Mouse (Mus musculus) fat pad, adult 2 months (tissue): ENCODE data around the gene Zbtb4.
A peak's percentile ranks its signal among the peaks of the same experiment; 100 is the strongest.
"Not testable (repeated sequence)": the region's sequence is repeated elsewhere in the genome, so short reads cannot be mapped to it uniquely, and the experiment has no call there.

ENCODE experiments used
- DNase-seq: peaks from one replicate; pipeline ENCODE4 v3.0.0-alpha.2; 2011; ENCODE audit warnings: low read depth, low spot score; ENCODE audit errors: extremely low read depth

The Zbtb4 gene

DNA sequence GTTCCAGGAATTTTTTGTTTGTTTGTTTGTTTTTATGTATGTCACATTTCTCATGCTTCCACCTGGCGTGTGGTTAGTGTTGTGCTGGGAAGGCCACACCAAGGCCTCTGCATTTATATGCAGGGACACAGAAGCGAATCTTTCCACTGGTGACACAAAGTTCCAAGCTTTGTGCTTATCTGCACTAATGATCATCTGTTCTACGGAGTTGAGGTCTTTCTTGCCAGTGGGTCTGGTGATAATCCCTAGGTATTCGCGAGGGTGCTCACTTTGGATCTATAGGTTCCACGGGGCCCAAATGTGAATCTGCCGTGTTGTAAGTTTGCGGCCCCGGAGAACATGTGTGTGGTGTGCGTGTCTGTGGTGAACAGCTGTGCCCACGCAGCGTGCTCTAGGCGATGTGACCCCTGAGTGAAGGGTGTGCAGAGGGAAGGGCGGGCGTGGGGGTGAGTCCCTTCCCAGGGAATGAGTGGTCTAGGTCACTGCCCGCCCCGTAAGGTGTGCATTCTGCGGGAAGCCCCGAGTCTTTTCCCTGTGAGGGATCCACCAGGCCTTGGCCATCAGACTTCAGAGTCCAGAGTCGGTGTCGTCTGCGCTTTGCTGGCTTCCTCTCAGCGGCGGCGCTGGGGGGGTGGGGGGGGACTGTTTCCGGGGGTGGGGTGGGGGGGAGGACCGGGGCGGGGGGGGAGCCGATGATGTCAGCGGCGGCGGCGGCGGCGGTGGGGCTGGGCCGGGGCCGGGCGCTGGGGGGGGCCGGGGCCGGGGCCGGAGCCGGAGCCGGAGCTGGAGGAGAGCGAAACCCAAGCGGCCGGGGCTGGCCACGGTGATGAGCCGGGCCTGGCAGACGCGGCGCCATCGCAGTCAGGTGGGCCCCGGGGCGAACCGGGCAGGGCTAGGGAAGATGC is at the start of gene Zbtb4:
Zbtb4 (plus strand) TSS at position 692 of the 905 bp plus-strand sequence.
- no peak for DNase-seq

DNA sequence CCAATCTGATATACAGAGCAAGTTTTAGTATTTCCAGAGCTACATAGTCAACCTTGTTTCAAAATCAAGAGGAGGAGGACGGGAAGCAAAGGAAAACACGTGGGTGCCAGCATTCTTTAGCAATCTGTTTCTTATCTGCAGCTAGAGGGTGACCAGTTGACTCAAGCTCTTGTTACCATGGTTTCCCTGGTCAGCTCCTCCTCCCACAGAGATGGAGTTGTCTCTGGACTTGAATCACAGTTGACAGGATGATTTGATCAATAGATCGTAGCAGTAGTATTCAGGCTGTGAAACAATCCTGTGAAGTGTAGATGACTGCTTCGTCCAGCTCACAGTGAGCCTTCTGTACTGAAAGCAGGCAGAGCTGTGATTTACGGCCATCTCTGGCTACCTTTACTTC is 49.8 kb upstream of the Zbtb4 start:
- DNase-seq: peak; percentile 77

DNA sequence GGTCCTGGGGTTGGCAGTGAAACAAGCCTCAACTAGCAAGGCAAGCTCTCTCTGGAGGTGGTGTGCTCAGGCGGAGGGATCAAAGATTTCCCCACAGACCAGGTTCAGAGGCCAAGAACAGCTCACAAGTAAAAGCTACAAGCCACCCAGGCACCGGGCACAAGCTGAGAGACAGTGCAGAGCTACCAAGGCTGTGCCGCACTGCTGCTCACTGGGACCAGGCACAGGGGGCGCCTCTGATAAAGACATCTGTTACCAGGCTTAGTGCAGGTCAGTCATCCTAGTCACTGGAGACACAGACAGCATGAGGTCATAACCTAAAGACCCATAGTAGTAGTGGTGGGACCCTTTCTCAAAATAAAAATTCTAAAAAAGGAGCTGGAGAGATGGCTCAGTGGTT is 48.8 kb upstream of the Zbtb4 start:
- no peak for DNase-seq

DNA sequence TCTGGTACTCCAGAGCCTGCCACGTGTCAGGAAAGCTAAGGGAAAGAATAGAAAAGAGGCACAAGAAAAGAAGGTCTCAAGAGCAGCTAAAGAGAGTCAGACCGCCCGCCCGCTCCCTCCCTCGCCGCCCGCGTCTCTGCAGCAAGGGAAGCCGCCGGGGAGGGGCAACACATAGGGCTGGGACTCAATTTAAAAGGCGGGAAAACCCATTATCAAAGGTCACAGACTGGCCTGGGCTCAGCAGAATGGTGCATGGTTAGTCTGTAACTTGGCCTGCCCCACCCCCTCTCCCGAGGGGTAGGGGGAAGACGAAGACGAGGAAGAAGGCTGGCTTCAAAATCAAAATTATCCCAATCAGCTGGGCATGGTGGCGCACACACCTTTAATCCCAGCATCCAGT is 47.1 kb upstream of the Zbtb4 start:
- DNase-seq: no peak

DNA sequence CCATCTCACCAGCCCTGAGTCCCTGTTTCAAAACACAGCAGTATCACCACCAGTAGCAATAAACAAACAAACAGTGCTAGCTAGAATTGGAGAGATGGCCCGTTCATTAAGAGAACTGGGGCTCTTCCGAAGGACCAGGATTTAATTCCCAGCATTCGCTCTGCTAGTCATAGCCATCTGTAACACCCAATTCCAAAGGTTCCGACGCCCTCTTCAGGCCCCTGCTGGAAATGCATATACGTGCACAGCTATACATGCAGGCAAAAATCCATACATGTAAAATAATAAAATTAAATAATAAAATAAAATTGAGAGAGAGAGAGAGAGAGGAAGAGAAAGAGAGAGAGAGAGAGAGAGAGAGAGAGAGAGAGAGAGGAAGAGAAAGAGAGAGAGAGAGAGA is 46.3 kb upstream of the Zbtb4 start:
- no peak for DNase-seq

DNA sequence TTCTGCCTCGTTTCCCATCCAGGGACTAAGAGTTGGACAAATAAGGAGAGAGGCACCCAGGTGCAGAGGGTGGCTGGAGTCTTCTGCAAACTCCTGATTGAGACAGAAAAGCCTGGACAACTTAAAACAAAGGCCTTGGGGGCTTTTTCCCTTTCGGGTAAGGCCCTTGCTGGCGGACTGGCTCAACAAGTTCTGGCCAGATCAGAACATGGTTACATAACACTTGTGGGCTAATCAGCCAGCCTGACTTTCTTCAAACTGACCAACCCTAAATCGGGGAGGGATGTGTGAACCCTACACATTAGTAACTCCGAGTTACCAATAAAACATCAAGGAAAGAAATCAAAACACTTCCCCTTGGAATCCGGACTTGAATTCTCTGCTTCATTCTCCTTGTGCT is 44.9 kb upstream of the Zbtb4 start:
- peak; percentile 73 for DNase-seq

DNA sequence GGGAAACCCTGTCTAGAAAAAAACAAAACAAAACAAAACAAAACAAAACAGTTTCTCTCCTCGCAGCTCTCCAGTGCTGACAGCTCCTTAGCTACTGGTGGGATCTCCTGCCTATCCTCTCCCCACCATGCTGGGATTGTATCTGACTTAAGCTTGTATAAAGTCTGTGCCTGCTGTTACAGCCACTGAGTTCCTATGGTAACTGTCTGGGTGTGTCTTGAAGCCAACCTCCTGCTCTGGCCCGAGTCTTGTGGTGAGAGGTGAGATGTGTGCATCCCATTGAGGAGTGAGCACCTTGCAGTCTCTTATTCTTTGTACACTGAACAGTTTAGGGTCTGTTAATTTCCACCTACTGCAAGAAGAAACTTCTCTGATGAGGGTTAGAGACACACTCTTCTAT is 42.6 kb upstream of the Zbtb4 start:
- no peak for DNase-seq

DNA sequence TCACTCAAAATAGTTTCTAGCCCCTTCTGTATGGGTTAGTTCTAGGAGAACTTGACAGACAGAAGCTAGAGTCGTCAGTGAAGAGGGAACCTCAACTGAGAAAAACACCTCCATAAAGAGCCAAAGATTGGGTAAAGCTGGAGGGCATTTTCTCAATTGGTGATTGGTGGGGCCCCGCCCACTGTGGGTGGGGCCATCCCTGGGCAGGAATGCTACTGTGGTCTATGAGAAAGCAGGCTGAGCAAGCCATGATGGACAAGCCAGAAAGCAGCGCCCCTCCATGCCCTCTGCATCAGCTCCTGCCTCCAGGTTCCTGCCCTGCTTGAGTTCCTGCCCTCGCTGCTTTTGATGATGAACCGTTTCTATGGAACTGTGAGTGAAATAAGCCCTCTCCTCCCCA is 39.8 kb upstream of the Zbtb4 start:
- no peak for DNase-seq

DNA sequence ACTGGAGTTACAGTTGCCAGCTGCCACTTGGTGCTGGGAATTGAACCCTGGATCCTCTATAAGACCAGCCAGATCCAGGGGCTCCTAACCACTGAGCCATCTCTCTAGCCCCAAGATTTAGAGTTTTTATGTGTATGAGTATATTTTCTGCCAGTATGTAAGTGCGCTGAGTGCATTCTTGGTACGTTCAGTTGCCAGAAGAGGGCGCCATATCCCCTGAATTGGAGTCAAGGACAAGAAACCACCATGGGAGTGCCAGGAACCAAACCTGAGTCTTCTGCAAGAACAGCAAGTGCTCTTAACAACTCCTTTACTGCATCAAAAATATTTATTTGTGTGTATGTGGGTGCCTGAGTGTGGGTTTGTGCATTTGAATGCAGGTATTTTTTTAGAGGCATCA is 36.6 kb upstream of the Zbtb4 start:
- no peak for DNase-seq

DNA sequence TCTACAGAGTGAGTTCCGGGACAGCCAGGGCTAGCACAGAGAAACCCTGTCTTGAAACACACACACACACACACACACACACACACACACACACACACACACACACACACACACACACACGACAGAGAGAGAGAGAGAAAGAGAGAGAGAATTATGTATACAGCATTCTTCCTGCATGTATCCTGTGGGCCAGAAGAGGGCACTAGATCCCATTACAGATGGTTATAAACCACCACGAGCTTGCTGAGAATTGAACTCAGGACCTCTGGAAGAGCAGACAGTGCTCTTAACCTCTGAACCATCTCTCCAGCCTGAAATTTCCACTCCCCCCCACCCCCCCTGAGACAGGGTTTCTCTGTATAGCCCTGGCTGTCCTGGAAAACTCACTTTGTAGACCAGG is 34.3 kb upstream of the Zbtb4 start:
- not testable (repeated sequence) for DNase-seq

DNA sequence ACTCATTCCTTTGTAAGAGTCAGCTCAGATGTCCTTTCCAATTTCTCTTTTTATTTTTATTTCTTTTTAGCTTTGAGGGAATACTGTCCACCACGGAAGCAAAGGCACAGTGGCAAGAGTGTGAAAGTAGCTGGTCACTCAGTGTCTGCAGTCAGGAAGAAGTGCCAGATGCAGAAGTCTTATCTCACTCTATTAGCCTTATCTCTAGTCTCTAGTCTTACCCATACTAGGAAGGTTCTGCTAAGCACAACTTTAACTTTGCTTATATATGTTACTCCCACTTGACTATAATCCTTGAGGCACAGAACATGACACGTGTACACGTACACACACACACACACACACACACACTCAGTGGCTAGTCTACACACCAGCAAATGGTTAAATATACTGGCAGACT is 14.1 kb upstream of the Zbtb4 start:
- DNase-seq: no peak

DNA sequence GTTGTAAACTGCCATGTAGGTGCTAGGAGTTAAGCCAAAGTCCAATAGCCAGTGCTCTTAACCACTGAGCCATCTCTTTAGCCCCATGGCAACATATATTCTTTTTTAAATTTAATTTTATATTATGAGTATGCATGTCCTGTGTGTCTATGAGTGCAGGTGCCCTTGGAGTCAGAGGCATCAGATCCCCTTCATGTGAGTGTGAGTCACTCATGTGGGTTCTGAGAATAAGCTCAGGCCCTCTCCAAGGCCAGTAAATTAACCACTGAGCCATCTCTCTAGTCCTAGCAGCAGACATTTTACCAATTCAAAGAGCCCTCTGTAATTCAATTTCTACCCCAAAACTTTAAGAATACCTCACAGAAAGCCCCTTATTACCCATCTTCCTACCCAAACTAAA is 13.0 kb upstream of the Zbtb4 start:
- no peak for DNase-seq

DNA sequence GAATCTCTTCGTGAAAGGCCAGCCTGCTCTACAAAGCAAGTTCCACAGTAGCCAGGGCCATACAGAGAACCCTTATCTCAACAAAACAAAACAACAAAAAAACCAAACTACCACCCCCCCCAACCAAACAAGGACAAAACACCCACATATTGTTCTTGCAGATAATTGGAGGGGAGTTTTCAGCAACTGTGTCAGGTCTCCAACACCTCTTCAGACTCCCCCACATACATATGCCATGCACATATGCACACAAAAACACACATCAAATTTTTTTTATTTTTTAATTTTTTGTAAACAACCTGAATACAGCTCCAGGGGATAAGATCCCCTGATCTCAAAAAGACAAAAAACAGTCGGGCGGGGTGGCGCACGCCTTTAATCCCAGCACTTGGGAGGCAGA is 11.5 kb upstream of the Zbtb4 start:
- no peak for DNase-seq

DNA sequence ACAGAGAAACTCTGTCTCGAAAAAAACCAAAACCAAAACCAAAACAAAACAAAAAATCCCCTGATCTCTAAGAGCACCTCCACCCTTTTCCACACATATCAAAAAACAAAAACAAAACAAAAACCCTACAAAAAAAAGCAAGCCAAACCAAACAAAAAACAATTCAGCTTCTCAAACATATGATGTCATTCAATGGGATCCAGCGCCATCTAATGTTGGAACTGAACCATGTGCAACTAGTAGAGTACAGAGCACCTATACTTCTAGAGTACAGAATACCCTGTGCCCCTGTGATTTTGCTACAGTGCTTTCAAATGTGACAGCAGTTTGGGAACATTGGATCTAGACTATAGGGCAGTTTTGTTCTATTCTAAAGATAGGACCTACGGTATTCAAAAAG is 11.0 kb upstream of the Zbtb4 start:
- no peak for DNase-seq

DNA sequence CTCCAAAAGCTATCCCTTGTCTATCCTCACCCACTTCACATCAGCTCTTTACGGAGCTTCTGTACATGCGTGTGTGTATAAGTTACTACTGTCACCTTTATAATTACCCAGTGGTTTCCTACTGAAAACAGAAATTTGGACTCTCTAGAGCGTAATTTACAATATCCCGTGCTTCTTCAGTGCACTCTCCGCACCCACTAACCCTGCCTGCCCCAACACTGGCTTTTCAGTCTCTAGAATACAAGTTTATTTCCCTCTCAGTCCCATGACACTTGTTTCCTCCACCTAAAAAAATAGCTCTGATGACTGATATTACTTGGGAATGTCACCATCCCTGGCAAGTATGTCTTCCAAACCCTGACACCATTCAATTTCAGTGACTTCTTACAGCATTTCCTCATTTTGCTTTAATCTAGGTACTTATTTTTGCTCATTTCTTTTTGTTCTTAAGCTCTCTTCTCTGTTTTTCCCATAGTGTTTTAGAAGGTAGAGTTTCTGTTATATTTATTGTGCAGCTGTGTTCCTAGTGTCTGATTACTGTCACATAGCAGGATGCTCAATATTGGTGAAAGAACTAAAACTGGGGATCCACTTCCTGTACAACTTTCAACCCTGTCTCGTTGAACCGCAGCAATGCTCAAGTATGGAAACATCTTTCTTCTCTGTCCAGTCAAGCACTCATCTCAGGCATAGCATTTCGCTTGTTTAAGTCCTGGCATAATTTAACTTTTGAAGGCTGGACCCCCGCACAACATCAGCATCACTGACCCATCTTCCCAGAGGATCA is 8.2 kb upstream of the Zbtb4 start:
- DNase-seq: no peak

DNA sequence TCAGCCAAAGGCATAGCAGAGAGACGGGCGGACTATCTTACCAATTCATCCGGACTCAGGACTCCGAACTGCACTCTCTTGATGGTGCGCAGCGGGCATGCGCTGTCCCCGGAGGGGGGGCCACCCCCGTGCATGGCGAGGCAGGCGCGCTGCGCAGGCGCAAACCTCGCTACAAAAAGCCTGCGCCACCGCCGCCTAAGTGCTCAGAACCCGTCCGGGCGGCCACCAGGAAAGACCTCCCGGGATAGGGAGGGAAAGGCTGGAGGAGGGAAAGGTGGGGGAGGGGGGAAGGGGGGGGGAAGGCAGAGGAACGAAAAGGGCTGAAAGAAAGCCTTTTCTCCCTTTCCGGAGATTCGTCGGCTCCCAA is 7.6 kb upstream of the Zbtb4 start:
- DNase-seq: no peak

DNA sequence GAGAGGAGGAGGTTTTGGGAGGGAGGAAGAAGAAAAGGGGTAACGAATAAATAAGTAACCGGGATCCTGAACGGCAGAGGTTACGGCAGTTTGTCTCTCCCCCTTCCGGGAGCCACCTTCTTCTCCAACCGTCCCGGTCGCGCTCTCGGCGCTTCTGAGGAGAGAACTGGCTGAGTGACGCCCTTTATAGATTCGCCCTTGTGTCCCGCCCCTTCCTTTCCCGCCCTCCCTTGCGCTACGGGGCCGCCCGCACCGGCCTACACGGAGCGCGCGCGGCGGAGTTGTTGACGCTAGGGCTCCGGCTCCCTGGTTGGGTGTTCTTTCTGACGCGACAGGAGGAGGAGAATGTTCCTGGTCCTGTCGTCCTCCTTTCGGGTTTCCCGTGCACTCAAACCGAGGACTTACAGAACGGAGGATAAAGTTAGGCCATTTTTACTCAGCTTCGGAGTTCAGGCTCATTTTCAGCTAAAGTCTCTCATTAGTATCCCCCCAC is 7.2 kb upstream of the Zbtb4 start, which contains the start of gene Polr2a:
Polr2a (minus strand) TSS at position 160 of the 493 bp plus-strand sequence.
- DNase-seq: no peak

DNA sequence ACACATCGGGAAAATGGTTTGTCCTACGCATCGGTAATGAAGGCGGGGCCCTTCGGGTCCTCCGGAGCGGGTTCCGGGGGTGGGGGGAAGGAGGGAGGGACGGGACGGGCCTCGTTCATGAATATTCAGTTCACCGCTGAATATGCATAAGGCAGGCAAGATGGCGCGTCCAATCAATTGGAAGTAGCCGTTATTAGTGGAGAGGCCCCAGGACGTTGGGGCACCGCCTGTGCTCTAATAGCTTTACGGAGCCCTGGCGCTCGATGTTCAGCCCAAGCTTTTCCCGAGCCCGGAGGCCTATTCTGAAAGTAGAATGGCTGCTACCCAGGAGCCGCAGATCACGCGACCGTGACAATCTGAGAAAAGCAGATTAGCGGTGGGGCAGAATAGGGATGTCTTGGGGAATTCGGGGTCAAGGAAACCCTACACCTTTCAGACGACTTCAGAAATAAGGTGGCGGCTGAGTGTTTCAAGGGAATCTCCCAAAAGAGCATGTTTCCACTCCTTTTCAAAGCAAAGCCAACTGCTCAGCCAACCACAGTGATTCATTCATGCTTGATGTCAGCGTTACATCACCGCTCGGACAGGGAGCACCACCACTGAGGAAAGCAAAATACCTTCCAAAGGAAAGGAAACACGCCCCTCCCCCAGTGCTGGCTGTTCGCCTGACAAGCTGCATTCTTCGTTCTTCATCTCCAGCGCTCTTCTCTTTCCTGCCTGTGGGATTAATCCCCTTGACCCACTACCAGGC is 6.6 kb upstream of the Zbtb4 start:
- DNase-seq: no peak

DNA sequence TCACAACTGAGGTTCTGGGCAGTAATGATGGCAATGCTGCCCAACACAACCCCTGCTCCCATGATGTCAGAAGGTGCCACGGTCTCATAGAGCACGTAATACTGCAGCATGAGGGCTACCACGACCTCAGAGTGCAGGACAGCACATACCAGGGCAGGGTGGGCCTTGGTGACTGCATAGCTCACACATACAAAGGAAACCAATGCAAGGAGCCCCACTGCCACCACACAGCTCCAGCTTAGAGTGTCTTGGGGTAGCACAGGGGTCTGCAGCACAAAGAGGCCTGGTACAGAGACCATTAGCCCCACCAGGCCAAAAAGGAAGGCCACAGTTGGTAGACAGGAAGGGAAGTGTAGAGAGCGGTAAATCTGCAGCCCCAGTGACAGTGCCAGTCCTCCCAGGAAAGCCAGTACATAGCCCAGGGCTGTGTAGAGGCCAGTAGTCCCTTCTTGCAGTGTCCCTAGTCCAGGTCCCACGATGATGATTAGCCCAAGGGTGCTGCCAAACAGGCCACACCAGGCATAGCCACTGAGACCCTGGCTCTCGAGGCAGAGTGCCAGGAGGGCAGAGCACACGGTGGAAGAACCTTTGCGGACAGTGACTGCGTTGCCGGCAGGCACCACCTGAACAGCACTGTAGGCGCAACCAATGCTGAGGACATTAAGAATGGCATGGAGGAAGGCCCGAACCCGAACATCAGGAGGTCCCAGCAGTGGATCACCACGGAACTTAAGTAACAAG is 5.4 kb upstream of the Zbtb4 start:
- DNase-seq: no peak

DNA sequence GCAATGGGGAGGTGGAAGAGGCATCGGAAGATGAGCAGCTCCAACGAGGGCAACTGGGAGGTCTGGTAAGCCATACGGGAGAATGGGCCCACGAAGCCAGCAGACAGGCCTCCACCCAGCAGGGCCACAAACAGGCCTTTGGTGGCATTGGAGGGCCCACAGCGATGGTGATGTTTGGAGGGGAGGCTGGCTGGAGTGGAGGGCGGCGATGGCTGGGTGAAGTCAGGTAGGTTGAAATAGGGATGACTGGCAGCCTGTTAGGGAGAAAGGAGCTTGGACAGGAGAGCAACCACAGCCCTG is 4.9 kb upstream of the Zbtb4 start:
- no peak for DNase-seq

DNA sequence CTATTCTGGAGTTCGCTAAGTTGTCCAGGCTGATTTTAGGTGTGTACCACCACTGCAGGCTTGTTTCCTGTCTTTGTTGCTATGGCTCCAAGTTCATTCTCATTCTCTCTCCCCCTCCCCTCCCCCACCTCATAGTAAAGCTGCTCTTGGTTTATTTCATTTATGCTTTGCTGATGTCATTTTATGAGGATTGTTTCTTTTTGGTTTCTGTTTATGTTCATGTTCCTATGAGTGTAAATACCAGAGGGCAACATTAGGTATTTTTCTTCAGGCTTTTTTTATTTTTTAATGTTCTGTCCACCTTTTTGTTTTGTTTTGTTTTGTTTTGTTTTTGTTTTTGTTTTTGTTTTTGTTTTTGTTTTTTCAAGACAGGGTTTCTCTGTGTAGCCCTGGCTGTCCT is 3.8 kb upstream of the Zbtb4 start, which contains the start of gene Slc35g3:
Slc35g3 (minus strand) TSS at position 101 of the 400 bp plus-strand sequence.
- no peak for DNase-seq
